Mouse (Mus musculus): ENCODE results near the gene Eif2b5. TPM values are rescaled to one million over a fixed set of nuclear protein-coding genes. Genes with fewer than 3 reads are reported as not detected.

Gene Eif2b5
- polyA plus RNA-seq, 1 experiment from 2014 or later, result 97.4 TPM

GRCm38 (mm10) chr16:20517701-20518374, 19.2 kb downstream of the Eif2b5 start:
- H3K4me3 ChIP-seq (replicated peaks; ENCODE audit: low read depth, low read length), result peak overlapping the region; percentile 98
- DNase-seq, result peak; percentile 75
- peaks cover 16% of the 10 kb centered on the region for H3K4me1 ChIP-seq (ENCODE audit: control insufficient read depth, insufficient read depth, low read length)
- H3K27ac ChIP-seq (replicated peaks; ENCODE audit: low read depth, low read length), result peak overlapping the region; percentile 94
- peak overlapping the region; percentile 90 for H3K4me2 ChIP-seq (ENCODE audit: low read length)
- H3K27me3 ChIP-seq (ENCODE audit: control insufficient read depth, insufficient read depth, low read length), result no peaks in the 10 kb centered on the region
- WGBS, result 4% methylated on average over 6 of the region's 6 CpGs
- H3K9ac ChIP-seq (replicated peaks; ENCODE audit: low read length), result peak overlapping the region; percentile 96
- peaks cover 12% of the 10 kb centered on the region for H3K36me3 ChIP-seq (ENCODE audit: control insufficient read depth, insufficient read depth, low read length)
- peak; percentile 68 for ATAC-seq (ENCODE audit: low FRiP score, low TSS enrichment)
- no peaks in the 10 kb centered on the region for H3K9me3 ChIP-seq (ENCODE audit: control insufficient read depth, low read length)

- Histone ChIP-seq H3K4me2 (ENCODE audit: low read length) (no peak overlapping the region), H3K9ac (replicated peaks; ENCODE audit: low read length) (no peak overlapping the region), H3K27ac (replicated peaks; ENCODE audit: low read depth, low read length) (no peak overlapping the region), H3K36me3 (ENCODE audit: control insufficient read depth, insufficient read depth, low read length) (peaks cover 70% of the 10 kb centered on the region), H3K9me3 (ENCODE audit: control insufficient read depth, low read length) (no peaks in the 10 kb centered on the region), H3K4me3 (replicated peaks; ENCODE audit: low read depth, low read length) (no peak overlapping the region), H3K27me3 (ENCODE audit: control insufficient read depth, insufficient read depth, low read length) (no peaks in the 10 kb centered on the region), H3K4me1 (ENCODE audit: control insufficient read depth, insufficient read depth, low read length) (peaks cover 7% of the 10 kb centered on the region)
- no peak for ATAC-seq (ENCODE audit: low FRiP score, low TSS enrichment)
- DNase-seq, result no peak
- WGBS, result 82% methylated on average over 10 of the region's 10 CpGs
Measured at GRCm38 (mm10) chr16:20523886-20524285, 25.3 kb downstream of the Eif2b5 start.

- ATAC-seq (ENCODE audit: low FRiP score, low TSS enrichment) (no peak), DNase-seq (no peak)
- Histone ChIP-seq H3K27ac (replicated peaks; ENCODE audit: low read depth, low read length) (no peak overlapping the region), H3K4me3 (replicated peaks; ENCODE audit: low read depth, low read length) (no peak overlapping the region), H3K9me3 (ENCODE audit: control insufficient read depth, low read length) (no peaks in the 10 kb centered on the region), H3K9ac (replicated peaks; ENCODE audit: low read length) (no peak overlapping the region), H3K36me3 (ENCODE audit: control insufficient read depth, insufficient read depth, low read length) (peaks cover 93% of the 10 kb centered on the region), H3K27me3 (ENCODE audit: control insufficient read depth, insufficient read depth, low read length) (no peaks in the 10 kb centered on the region), H3K4me1 (ENCODE audit: control insufficient read depth, insufficient read depth, low read length) (no peaks in the 10 kb centered on the region), H3K4me2 (ENCODE audit: low read length) (no peak overlapping the region)
- 94% methylated on average over 5 of the region's 5 CpGs for WGBS
Measured at GRCm38 (mm10) chr16:20528779-20529178, 30.2 kb downstream of the Eif2b5 start.

- ATAC-seq (ENCODE audit: low FRiP score, low TSS enrichment), result no peak
- Histone ChIP-seq H3K4me1 (ENCODE audit: control insufficient read depth, insufficient read depth, low read length) (no peaks in the 10 kb centered on the region), H3K9ac (replicated peaks; ENCODE audit: low read length) (no peak overlapping the region), H3K27ac (replicated peaks; ENCODE audit: low read depth, low read length) (no peak overlapping the region), H3K27me3 (ENCODE audit: control insufficient read depth, insufficient read depth, low read length) (no peaks in the 10 kb centered on the region), H3K9me3 (ENCODE audit: control insufficient read depth, low read length) (no peaks in the 10 kb centered on the region), H3K4me3 (replicated peaks; ENCODE audit: low read depth, low read length) (no peak overlapping the region), H3K4me2 (ENCODE audit: low read length) (no peak overlapping the region), H3K36me3 (ENCODE audit: control insufficient read depth, insufficient read depth, low read length) (peaks cover 87% of the 10 kb centered on the region)
- 83% methylated on average over 1 of the region's 1 CpGs for WGBS
- no peak for DNase-seq
Measured at GRCm38 (mm10) chr16:20529375-20529774, 30.8 kb downstream of the Eif2b5 start.

GRCm38 (mm10) chr16:20530941-20531340, 32.3 kb downstream of the Eif2b5 start:
- H3K9ac ChIP-seq (replicated peaks; ENCODE audit: low read length), result no peak overlapping the region
- DNase-seq (no peak), ATAC-seq (ENCODE audit: low FRiP score, low TSS enrichment) (no peak)
- H3K36me3 ChIP-seq (ENCODE audit: control insufficient read depth, insufficient read depth, low read length), result peaks cover 73% of the 10 kb centered on the region
- no peak overlapping the region for H3K4me2 ChIP-seq (ENCODE audit: low read length)
- WGBS, result 97% methylated on average over 20 of the region's 20 CpGs
- H3K4me1 ChIP-seq (ENCODE audit: control insufficient read depth, insufficient read depth, low read length), result no peaks in the 10 kb centered on the region
- H3K4me3 ChIP-seq (replicated peaks; ENCODE audit: low read depth, low read length), result no peak overlapping the region
- H3K27ac ChIP-seq (replicated peaks; ENCODE audit: low read depth, low read length), result no peak overlapping the region
- no peaks in the 10 kb centered on the region for H3K27me3 ChIP-seq (ENCODE audit: control insufficient read depth, insufficient read depth, low read length)
- H3K9me3 ChIP-seq (ENCODE audit: control insufficient read depth, low read length), result no peaks in the 10 kb centered on the region

GRCm38 (mm10) chr16:20534617-20535295, 36.1 kb downstream of the Eif2b5 start:
- 50% methylated on average over 10 of the region's 10 CpGs for WGBS
- ATAC-seq (ENCODE audit: low FRiP score, low TSS enrichment) (no peak), DNase-seq (no peak)
- Histone ChIP-seq H3K9me3 (ENCODE audit: control insufficient read depth, low read length) (no peaks in the 10 kb centered on the region), H3K27ac (replicated peaks; ENCODE audit: low read depth, low read length) (no peak overlapping the region), H3K36me3 (ENCODE audit: control insufficient read depth, insufficient read depth, low read length) (peaks cover 56% of the 10 kb centered on the region), H3K4me3 (replicated peaks; ENCODE audit: low read depth, low read length) (peak overlapping the region; percentile 91; the same call in 1 of the 2 replicates), H3K4me1 (ENCODE audit: control insufficient read depth, insufficient read depth, low read length) (peaks cover 23% of the 10 kb centered on the region), H3K4me2 (ENCODE audit: low read length) (peak overlapping the region; percentile 26; the same call in 1 of the 2 replicates), H3K9ac (replicated peaks; ENCODE audit: low read length) (no peak overlapping the region), H3K27me3 (ENCODE audit: control insufficient read depth, insufficient read depth, low read length) (no peaks in the 10 kb centered on the region)

GRCm38 (mm10) chr16:20535296-20536080, 36.9 kb downstream of the Eif2b5 start, which contains the start of gene Ap2m1:
Gene Ap2m1, plus strand, starts transcription at chr16:20535478.
- Histone ChIP-seq H3K9ac (replicated peaks; ENCODE audit: low read length) (peak within 1 kb of the TSS; percentile 96), H3K27ac (replicated peaks; ENCODE audit: low read depth, low read length) (peak within 1 kb of the TSS; percentile 87), H3K36me3 (ENCODE audit: control insufficient read depth, insufficient read depth, low read length) (peaks cover 57% of the 10 kb centered on the region), H3K4me3 (replicated peaks; ENCODE audit: low read depth, low read length) (peak within 1 kb of the TSS; percentile 91), H3K4me1 (ENCODE audit: control insufficient read depth, insufficient read depth, low read length) (peaks cover 23% of the 10 kb centered on the region), H3K9me3 (ENCODE audit: control insufficient read depth, low read length) (no peaks in the 10 kb centered on the region), H3K4me2 (ENCODE audit: low read length) (peak within 1 kb of the TSS; percentile 95), H3K27me3 (ENCODE audit: control insufficient read depth, insufficient read depth, low read length) (no peaks in the 10 kb centered on the region)
- WGBS, result under 1% methylated on average over 52 of the region's 52 CpGs
- ATAC-seq (ENCODE audit: low FRiP score, low TSS enrichment) (peak; percentile 97), DNase-seq (peak; percentile 99)

- peak overlapping the region; percentile 95 for H3K4me2 ChIP-seq (ENCODE audit: low read length)
- peak overlapping the region; percentile 96 for H3K9ac ChIP-seq (replicated peaks; ENCODE audit: low read length)
- H3K4me3 ChIP-seq (replicated peaks; ENCODE audit: low read depth, low read length), result peak overlapping the region; percentile 91
- peak overlapping the region; percentile 87; the same call in 1 of the 2 replicates for H3K27ac ChIP-seq (replicated peaks; ENCODE audit: low read depth, low read length)
- H3K9me3 ChIP-seq (ENCODE audit: control insufficient read depth, low read length), result no peaks in the 10 kb centered on the region
- ATAC-seq (ENCODE audit: low FRiP score, low TSS enrichment) (no peak), DNase-seq (no peak)
- peaks cover 23% of the 10 kb centered on the region for H3K4me1 ChIP-seq (ENCODE audit: control insufficient read depth, insufficient read depth, low read length)
- H3K36me3 ChIP-seq (ENCODE audit: control insufficient read depth, insufficient read depth, low read length), result peaks cover 57% of the 10 kb centered on the region
- 33% methylated on average over 9 of the region's 9 CpGs for WGBS
- H3K27me3 ChIP-seq (ENCODE audit: control insufficient read depth, insufficient read depth, low read length), result no peaks in the 10 kb centered on the region
Measured at GRCm38 (mm10) chr16:20536081-20536665, 37.6 kb downstream of the Eif2b5 start.

All from midbrain, embryonic 14.5 days (tissue).